Comparison of ENCODE assay signal across 12 mouse cellular contexts in genomic region chr10:85972915-85973314, GRCm38 (mm10). TPM values are rescaled to one million over a fixed set of nuclear protein-coding genes. Genes with fewer than 3 reads are reported as not detected.
DNase-seq lines count a peak whose midpoint lies in the region; ATAC-seq lines count a peak whose summit lies in the region.
"Had no signal": no experiment of that assay in that cellular context is flagged by ENCODE, and none has a peak within 500 bp of the region (broad histone marks: within the 10 kb centered on the region; RNA-seq: fewer than 3 reads in every experiment).

No protein-coding gene starts in this region.

- no peak overlapping the region for H3K9ac ChIP-seq in hindbrain, embryonic 13.5 days
- H3K9ac ChIP-seq: heart, embryonic 13.5 days had no signal

- no peaks in the 10 kb centered on the region for H3K4me1 ChIP-seq in hindbrain, embryonic 13.5 days (replicated peaks)
- H3K4me1 ChIP-seq: heart, embryonic 13.5 days had no signal

- H3K36me3 ChIP-seq in hindbrain, embryonic 13.5 days: no peaks in the 10 kb centered on the region
- H3K36me3 ChIP-seq: heart, embryonic 13.5 days had no signal

- whole genome bisulfite sequencing in hindbrain, embryonic 13.5 days: 83% methylated on average over 4 of the region's 4 CpGs

- no peak overlapping the region for H3K4me2 ChIP-seq in hindbrain, embryonic 13.5 days
- H3K4me2 ChIP-seq: heart, embryonic 13.5 days had no signal

- H3K4me3 ChIP-seq in hindbrain, embryonic 13.5 days: no peak overlapping the region
- H3K4me3 ChIP-seq: heart, embryonic 13.5 days; left cerebral cortex, adult 2 months had no signal

- H3K27me3 ChIP-seq in hindbrain, embryonic 13.5 days: no peaks in the 10 kb centered on the region

- no peak overlapping the region for H3K27ac ChIP-seq in hindbrain, embryonic 13.5 days
- H3K27ac ChIP-seq: heart, embryonic 13.5 days; left cerebral cortex, adult 2 months had no signal

- no peak for ATAC-seq in hindbrain, embryonic 13.5 days (ENCODE audit: low FRiP score)
- ATAC-seq: activated CD4-positive, CD25-positive, alpha-beta regulatory T cell, adult 4 months; inflammation-experienced regulatory T-cells, adult 6 months had no signal

- DNase-seq in kidney, postnatal 10 days: peak; percentile 10
- DNase-seq in kidney, adult 8-10 months: no peak
- DNase-seq in urinary bladder, postnatal 14 days (ENCODE audit: low spot score): peak; percentile 24
- no peak for DNase-seq in urinary bladder, postnatal 10 days (ENCODE audit: low spot score)
- peak; percentile 30 for DNase-seq in left cerebral cortex, adult 11 months (ENCODE audit: low spot score)
- DNase-seq in adrenal gland, postnatal 14 days: no peak
- DNase-seq: lung, adult 2 months had no signal

- H3K9me3 ChIP-seq in hindbrain, embryonic 13.5 days: no peaks in the 10 kb centered on the region
- H3K9me3 ChIP-seq: heart, embryonic 13.5 days had no signal

RNA-seq across cellular contexts. Expression of gene Rtcb, which starts 15.3 kb away (rescaled TPM):
- total RNA-seq in adrenal gland, postnatal 14 days (2021): 114 and 128 TPM in 2 replicates
- 182 and 186 TPM in 2 replicates for polyA plus RNA-seq in hindbrain, embryonic 13.5 days (2015; fragmentation: Nextera tagmentation; extraction: Ambion mirVana)

RNA-seq across cellular contexts. Expression of gene Bpifc, which starts 38.8 kb away (rescaled TPM):
- total RNA-seq in adrenal gland, postnatal 14 days (2021): 0.41 and 0.56 TPM in 2 replicates
- polyA plus RNA-seq in hindbrain, embryonic 13.5 days (2015; fragmentation: Nextera tagmentation; extraction: Ambion mirVana): not detected in 2 replicates
- polyA plus RNA-seq: heart, embryonic 13.5 days; inflammation-experienced regulatory T-cells, adult 6 months had no signal

RNA-seq across cellular contexts. Expression of gene Ascl4, which starts 45.4 kb away (rescaled TPM):
- total RNA-seq in adrenal gland, postnatal 14 days (2021): not detected in 2 replicates
- polyA plus RNA-seq in hindbrain, embryonic 13.5 days (2015; fragmentation: Nextera tagmentation; extraction: Ambion mirVana): 0.13 and 0.47 TPM in 2 replicates

RNA-seq across cellular contexts. Expression of gene Fbxo7, which starts 48.9 kb away (rescaled TPM):
- total RNA-seq in adrenal gland, postnatal 14 days (2021): 21.9 and 25.5 TPM in 2 replicates
- 17.0 and 21.6 TPM in 2 replicates for polyA plus RNA-seq in hindbrain, embryonic 13.5 days (2015; fragmentation: Nextera tagmentation; extraction: Ambion mirVana)

RNA-seq across cellular contexts. Expression of gene Prdm4, which starts 56.0 kb away (rescaled TPM):
- total RNA-seq in adrenal gland, postnatal 14 days (2021): 14.8 and 16.2 TPM in 2 replicates
- 20.1 and 23.6 TPM in 2 replicates for polyA plus RNA-seq in hindbrain, embryonic 13.5 days (2015; fragmentation: Nextera tagmentation; extraction: Ambion mirVana)

Comparison
In these comparisons a context has a peak if more than half of its experiments do, and no peak if none do; other contexts are left out.
1. DNase-seq: peak in kidney, postnatal 10 days (single experiment), urinary bladder, postnatal 14 days (single experiment) and left cerebral cortex, adult 11 months (single experiment); none in kidney, adult 8-10 months (0 of 2), urinary bladder, postnatal 10 days (single experiment) and adrenal gland, postnatal 14 days (single experiment).